Mouse (Mus musculus): ENCODE measurements around the gene Nup62cl.

Gene Nup62cl

GRCm38 (mm10) chrX:140062135-140062975, at the start of gene Nup62cl, which contains the start of gene Pih1h3b:
Nup62cl (minus strand) TSS chrX:140062712.
Pih1h3b (plus strand) TSS chrX:140062879.
- peak; percentile 2 for DNase-seq

GRCm38 (mm10) chrX:140094066-140094465, 31.6 kb upstream of the Nup62cl start:
- no peak for DNase-seq

GRCm38 (mm10) chrX:140082535-140082934, 20.0 kb upstream of the Nup62cl start:
- DNase-seq, result no peak

GRCm38 (mm10) chrX:140060886-140061874, 1.3 kb downstream of the Nup62cl start:
- no peak for DNase-seq

GRCm38 (mm10) chrX:139998691-139999065, 63.8 kb downstream of the Nup62cl start:
- DNase-seq, result no peak

GRCm38 (mm10) chrX:139997740-139998690, 64.5 kb downstream of the Nup62cl start, which contains the start of gene Rbm41:
Rbm41 (minus strand) TSS chrX:139998595.
- peak; percentile 42 for DNase-seq

GRCm38 (mm10) chrX:139982115-139982514, 80.4 kb downstream of the Nup62cl start:
- DNase-seq, result no peak
